Mouse (Mus musculus): ENCODE measurements at regions not wholly inside any gene's neighbourhood (a gene's known extent, or its start where the extent isn't known, plus 50 kb on each side); places are given as distances from the start of the nearest gene placed in this dataset.

DNA sequence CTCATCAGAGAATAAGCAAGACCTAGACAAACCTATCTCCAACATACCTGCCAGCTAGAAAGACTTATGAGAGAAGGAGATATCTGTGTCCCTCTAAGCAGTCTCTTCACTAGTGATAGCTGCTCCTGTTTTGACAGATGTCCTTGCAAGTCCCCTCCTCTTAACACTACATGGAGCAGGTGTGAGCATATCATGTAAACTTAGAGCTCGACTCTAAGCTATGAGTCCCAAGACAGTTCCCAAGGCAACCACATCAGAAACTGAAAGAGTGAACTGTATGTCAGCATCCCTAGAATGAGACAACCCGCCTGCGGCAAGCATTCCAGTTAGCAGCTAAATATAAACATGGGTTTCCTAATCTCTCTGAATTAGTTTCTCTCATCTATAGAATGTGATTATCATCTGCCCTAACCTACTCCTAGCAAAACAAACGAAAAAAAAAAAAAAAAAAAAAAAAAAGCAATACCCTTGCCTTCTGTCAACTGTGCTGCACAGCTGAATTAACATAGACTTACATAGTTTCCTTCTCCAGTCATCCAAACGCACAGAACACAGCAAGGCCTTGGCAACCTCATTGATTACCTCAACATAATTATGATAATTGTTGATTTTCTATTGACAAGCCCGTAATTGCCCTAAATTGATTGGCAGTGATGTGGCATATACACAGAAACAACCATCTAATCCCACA is 383.4 kb downstream of the Samd5 start:
- DNase-seq: no peak

DNA sequence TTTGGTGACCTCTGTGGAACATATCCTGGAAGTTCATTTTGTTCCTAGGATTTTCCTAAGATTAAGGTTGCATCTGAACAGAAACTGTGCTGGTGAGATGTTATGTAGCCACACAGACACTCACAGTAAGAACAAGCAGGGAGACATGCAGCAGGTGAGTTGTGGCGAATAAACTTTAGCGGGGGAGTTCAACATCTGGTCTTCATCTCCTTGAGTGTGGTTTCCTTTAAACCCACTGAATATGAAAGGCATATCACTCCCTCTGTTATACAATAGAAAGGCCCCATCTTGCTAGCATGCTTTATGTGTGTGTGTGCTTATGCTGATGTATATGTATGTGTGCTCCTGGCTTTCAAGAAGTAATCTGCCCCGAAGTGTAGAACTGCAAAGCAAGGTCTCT is 387.1 kb upstream of the Sash1 start:
- no peak for DNase-seq

DNA sequence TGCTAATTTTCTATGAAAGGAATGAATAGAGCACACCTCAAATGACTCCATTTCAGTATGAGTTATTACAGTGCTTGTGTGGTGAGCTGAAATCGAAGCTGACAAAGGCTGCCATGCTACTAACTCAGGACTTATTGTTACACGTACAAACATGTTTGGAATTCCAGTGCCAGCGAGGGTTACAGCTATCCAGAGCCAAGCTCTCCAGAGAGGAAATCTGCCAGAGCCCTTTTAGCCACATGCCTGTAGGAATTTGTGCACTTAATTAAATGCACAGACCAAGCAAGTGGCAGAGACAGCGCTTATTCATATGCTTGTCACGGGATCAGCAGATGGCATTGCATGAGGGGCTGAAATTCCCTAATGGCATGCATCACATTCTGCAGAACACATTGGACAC is 386.4 kb upstream of the Sash1 start:
- DNase-seq: no peak

DNA sequence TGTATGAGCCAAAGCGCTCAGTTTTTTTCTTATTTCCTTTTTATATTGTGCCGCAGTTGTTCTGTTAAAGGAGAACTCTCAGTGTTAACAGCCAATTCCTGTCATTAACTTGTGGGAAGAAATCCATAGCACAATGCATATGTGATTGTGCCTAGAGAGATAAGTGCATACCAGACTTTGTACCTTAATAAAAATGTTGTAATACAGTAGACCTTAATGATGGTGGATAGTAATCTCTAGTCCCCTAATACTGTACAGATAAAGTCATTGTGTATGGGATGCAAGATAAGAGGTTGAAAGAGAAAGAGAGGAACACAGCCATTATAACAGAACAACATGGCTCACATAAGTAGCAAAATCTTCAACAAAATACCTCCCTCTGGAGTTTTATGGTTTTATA is 379.7 kb upstream of the Sash1 start:
- no peak for DNase-seq

DNA sequence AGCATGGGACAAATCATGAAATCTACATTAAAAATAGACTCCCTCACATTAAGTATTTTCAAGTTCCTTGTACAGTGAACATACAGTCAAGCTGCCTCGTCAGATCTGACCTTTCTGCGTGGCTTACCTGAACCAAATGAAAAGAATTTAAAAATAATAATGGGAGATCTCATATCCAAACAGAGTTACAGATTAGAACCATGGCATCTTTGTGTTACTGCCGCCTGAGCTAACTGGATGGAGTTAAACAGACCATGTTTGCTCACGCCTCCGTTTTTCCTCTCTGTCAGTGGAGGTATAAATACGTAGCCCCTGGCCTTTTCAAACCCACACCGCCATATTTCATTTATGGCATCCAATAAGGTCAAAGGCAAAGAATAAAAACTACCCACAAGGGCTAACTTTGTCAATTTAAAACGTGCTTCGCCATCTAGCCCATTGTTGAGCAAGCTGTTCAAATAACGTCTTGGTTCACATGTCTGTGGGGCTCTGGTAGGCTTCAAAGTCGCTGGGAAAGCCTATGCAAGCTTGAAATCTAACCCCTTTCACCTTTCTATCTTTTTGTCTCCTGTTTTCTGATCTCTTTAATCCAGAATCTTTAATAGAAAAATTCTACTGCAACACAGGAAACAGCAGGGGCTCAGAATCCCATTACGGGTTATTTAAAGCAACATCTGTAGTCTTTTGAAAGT is 378.6 kb upstream of the Sash1 start:
- DNase-seq: no peak

DNA sequence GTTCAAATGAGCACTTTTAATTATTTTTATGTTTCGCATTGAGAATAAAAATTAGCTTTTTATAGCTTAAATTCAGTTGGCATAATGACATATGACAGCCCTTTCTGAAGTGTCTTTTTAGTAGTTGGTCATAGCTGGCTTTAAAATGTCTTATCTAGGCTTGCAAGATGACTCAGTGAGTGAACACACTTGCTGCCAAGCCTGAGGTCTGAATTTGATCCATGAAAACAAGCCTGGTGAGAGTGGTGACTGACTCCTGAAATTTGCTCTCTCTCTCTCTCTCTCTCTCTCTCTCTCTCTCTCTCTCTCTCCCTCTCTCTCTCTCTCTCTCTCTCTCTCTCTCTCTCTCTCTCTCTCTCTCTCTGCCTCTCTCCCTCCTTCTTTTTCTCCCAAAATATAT is 372.8 kb upstream of the Sash1 start:
- DNase-seq: no peak

DNA sequence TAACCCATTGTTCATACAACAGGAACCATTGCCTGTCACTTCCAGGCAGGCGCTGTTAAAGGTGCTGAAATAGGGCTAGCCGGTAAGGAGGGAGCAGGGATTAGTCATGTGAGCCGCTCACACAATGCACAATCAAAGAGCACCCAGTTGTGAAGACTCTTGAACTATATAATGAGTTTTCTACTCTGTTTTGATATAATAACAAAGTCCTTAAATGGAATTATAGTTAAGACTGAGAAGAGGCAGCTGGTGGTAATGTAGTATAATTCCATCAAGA is 367.0 kb upstream of the Sash1 start:
- no peak for DNase-seq

DNA sequence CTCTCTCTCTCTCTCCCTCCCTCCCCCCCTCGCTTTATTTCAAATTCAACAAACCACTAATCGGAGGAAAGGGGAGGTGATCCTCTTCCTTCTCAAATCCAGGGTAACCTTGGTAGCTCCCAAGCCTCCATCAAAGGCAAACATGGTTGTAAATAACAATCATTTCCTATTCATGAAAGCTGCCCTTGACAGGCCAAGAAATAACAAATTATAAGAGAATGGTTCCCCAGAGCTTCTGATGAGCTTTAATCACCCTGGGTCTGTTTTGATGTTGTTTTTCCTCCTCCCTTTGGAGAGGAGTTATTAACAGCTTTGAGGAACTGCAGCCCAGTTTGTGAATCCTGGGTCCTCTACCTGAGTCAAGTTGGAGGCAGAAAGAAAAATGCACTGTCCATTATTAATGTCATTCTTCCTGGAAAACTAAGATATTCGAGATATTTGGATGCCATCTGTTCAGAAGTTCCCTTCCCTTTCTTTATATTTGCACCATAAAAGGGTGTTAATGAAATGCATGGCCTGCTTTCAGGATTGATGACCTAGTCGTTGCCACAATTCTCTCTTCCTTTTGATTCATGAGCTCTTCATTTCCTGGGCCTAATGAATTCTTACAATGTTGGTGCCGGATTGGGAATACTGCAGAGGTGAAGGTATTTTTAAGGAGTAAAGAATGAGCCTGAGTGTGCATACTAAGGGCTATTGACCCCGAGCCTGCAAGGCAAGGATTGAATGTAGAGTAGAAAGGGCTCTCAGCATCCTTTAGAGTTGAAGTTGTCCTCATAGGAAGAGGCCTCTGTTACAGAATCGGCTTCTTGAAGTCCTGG is 366.5 kb upstream of the Sash1 start:
- DNase-seq: no peak

DNA sequence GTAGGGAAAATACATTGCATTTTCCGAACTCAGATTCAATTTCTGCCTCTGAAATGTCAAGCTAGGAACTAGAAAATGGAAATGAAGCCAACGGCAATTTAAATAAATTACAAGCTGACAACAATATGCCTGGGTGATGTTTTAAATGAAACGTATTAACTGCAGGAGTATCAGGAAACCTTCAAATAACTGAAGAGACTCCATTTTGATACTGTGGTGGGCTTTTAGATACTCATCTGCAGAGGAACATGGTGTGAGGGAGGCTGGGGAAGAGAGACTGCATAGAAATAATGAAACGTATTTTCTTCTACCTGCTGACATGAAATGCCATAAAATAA is 357.4 kb upstream of the Sash1 start:
- no peak for DNase-seq

DNA sequence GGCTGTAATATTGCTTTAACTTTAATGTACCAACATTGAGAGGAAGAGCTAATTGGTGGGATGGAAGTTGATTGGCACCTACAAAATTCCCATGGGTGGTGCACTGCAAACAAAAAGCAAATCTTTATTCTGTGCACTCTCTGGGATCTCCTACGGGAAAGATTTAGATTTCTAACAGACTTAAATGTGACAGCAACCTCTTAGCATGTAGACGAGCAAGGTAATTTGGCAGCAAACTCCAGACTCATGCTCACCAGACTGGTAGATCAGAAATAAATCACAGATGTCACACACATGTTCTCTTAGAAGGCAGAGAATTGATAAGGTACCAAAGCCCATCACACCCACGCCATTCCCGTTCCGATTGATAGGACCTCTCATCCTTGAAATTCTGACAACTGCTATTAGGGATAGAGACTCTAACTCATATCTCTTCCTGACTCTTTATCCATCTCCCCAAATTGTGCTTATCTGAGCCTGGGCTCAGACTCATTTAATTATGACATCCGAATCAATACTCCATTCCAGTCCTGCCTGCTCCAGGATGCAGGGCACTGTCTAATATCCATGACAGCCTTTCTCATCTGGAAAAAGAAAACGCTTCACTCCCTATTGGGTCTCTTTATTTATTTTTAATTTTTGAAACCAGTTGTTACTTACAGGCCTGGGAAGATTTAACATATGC is 356.9 kb upstream of the Sash1 start:
- no peak for DNase-seq

DNA sequence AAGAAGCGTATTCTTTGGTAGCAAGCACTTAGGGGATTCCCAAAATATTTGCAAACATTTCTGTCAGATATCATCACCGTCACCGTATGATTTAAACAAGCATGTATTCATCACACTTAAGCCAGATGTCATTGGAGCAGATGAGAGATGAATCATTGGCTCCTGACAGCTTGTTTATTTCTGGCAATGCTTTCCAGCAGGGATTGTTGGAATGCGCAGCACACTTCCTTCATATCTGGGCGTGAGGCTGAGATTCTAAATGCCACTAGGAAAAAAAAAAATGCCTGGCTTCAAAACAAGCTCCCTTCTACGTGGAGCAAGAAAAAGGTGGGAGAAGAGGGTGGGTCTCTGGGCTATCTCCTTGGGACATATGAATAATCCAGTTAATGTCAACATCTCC is 354.1 kb upstream of the Sash1 start:
- no peak for DNase-seq

DNA sequence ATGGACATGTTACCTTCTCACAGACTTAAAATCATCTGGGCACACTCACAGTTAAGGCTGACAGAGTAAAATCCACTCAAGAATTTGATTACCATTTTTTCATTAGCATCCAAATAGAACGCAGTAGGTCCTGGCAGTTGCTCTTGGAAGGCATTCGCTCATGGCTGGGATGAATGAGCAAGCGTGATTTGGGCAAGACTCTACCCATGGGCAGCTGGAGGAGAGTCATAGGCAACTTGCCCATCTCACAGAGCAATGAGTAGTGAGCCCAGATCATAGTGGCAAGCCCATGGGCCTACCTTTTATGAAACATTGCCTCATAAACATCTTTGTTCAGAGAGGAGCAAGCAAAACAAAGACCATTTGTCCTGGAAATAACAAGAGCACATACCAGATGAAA is 345.9 kb upstream of the Sash1 start:
- DNase-seq: no peak

DNA sequence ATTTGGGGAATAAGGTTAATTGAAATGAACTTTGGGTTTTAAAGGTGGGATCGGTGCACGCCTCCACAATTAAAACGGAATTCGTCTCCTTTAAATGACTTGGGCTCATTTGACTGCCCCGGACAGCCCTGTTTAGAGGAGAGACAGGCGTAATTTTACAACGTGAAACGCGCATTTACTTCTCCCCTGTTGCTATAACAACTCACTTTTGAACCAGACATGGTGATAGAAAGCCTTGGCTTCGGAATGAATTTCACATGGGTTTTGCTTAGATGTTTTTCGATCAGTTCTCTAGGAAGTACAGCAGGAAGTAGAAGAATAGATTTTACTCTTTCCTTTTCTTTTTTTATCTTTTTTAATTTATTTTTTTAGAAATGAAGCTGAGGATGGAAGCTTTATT is 343.2 kb upstream of the Sash1 start:
- no peak for DNase-seq

DNA sequence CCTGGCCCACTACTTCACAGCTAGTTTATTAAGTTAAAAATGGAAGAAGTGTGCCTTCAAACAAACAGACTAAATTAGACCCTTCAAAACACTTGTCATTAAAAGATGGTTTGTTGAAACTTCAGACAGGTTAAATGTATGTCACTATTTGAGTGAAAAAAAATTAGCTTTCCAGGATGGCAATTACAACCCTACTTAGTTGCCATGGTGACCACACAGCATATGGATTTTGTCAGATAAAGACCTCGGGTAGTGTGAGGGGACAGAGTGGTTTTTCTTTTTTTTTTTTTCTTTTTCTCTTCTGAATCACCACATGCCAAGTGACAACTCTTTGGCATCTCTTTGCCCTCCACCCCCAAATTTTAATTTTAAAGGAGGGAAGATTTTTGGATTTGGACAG is 341.5 kb upstream of the Sash1 start:
- DNase-seq: no peak

DNA sequence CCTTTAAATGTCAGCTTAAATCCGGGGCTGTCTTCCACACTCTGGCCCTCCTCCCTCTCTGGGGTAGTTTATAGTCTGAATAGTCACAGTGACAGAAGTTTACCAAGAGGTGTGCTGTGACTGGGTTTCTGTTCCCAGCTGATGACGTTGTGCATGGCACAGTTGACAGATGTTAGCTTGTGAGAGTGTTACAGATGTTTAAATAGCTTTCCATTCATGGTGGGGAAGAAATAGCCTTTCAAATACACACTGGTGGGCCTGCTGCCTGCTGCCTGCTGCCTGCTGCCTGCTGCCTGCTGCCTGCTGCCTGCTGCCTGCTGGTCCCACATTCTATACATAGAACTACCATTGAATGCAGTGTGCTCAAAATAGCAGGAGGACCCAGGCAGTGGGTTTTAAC is 324.8 kb upstream of the Sash1 start:
- no peak for DNase-seq

DNA sequence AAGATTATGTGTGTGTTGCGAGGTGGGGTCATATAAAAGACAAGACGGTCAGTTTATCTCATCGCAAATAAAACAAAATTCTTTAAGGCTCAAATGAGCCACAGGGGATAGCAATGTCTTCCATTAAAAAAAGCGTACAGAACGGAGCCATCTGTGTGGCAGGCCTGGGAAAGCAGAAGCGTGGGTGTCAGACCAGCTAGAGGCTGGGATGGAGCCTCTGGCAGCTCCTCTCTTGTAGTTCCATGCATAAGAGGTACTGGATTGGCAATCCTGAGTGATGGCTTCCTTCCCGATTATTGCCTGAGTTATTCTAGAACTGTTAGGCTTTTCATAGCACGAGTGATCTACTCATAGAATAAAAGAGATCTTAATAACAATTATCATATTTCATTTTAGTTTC is 318.2 kb upstream of the Sash1 start:
- DNase-seq: peak; percentile 56

DNA sequence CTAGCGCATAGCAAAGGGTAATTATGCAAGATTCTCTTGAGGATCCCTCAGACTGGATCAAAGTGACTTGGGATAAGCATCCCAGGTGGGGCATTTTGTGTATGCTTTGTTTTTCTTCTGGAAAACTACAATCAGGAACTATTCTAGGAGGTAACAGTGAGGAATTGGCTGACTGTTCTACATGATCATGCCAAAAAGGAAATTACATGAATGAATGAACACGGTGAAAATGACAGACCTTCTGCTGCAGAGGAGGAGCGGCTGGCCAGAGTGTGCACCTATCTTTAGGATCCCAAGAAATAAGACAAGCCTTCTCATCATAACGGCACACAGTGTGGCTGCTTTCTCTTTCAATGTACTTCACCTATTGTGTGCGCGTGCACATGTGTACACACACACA is 317.5 kb upstream of the Sash1 start:
- DNase-seq: peak; percentile 5

DNA sequence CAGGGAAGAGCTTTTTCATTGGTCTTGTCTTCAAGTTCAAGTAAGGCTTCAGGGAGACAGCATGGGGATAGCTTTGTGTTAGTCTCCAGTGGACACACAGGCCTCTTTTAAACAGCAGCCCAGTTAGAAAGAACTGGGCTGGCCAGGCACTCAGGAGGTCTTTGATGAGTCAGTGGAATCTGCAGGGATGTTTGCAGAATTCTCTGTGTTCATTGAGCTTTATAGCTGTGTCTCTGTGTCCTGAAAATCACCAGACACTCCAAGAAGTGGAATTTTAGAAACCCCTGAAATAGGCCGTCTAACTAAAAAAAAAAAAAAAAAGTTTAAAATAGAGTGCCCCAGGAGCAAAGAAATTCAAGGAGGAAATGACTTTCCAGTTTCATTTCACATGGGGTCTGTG is 317.1 kb upstream of the Sash1 start:
- DNase-seq: no peak

DNA sequence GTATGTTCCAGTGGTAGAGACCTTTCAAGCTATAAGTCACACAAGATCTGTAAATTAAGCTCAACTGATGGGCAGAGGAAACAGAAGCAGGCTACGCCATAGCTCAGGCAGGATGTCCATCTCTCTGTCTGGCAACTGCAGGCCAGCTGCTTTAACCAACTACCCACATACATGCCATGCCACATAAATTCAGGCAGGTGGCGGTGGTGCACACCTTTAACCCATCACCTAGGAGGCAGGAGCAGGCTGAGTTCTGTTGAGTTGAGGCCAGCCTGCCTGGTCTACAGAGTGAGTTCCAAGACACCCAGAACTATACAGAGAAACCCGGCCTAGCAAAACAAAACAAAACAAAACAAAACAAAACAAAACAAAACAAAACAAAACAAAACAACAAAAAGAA is 289.1 kb upstream of the Sash1 start:
- no peak for DNase-seq

DNA sequence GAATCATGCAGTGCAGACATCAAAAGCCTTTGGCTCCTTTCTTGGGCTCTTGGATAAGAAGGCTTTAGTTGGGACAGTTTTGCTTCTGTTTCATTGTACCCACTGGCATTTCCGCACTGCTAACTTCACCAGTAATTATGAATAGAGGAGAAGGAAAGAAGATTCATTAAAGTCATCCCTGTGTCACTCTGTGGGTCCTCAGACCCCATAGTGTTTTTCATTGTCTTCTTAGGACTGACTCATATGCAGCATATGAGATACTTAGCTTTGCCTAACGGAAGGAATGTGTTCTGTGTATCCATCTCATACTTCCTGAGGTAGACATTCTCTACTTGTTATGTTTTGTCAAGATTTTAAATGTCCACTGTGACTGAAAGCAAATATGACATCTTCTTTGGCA is 287.6 kb upstream of the Sash1 start:
- no peak for DNase-seq

DNA sequence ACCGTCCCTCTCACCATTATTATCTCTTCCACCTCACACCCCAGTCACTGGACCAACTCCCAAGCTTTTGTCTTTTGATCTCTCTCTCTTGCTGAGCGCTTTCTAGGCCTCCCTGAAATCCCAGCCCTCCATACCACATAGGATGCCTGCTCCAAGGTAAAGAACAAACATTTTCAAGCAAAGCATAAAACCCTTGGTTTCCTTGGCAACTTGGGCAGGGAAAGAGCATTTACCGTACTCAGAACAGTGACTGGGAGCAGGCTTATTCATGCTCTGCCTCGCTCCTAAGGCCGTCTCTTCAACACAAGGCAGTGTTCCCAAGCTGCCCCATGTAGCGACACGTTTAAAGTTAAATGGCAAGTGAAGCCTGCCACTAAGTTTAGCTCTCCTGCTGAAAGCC is 282.9 kb upstream of the Sash1 start:
- no peak for DNase-seq

DNA sequence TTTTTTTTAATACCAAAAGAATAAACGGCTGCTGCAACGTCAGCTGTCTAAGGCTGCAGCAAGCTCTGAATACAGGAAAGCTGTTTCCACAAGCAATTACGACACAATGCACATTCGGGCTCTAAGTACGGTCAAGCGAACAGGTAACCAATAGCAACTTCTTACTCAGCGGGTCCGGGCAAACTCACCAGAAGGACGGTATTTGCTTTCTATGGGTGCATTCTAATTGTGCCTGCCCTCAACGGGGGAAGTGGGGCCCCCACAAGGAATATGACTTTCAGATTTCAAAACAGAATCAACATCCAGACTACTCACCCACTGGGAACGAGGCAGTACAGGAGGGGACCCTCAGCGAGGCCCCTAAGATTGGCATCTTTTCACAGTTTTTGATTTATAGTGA is 280.1 kb upstream of the Sash1 start:
- no peak for DNase-seq

DNA sequence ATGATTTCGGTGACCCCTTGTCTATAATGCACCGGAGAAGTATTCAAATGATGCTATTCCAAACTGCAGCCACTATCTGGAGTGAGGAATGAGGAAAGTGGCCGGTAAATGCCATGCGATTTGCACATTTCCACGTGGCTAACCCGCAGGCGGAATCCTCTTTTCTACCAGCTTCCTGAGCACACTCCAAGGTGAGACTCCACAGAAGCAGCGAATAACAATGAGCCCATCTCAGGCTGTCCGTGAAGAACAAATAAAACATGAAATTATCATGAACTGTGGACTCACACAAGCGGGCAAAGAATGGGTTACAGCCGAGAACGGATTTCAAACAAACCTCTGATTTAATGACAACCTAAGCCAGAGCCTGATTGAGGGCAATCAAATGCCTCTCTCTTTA is 279.7 kb upstream of the Sash1 start:
- no peak for DNase-seq

DNA sequence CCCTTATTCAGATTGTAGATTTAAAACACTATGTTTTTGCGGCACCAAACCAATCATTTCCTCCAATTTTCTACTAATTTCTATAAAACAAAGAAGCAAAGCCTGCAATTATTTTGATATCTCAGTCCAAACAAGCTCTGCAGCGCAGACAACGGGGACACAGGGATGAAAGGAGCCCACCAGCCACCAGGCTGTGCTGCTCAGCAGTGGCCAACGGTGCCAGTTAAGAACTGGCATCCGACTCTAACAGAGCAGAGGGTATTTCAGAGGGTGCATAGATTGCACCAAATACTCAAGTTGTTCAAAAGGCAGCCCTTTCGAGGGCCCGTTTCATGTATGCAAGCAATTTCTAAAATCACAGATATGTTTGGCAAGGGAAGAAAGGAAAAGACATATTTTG is 278.5 kb upstream of the Sash1 start:
- no peak for DNase-seq

All from cerebellum, adult 11-12 months (tissue).